Mouse (Mus musculus) kidney, postnatal 0 days (tissue): ENCODE data around the gene Cdc42bpa. TPM values are rescaled to one million over a fixed set of nuclear protein-coding genes. Genes with fewer than 3 reads are reported as not detected.

Experiments used
- ATAC-seq: fragments of 200-750 bp; cut with Nextera tagmentation; replicated peaks from 2 replicates; pipeline ENCODE4 v1.8.0; 2017; ENCODE audit warnings: low read depth, moderate number of reproducible peaks, moderate TSS enrichment, moderate library complexity; ENCODE audit not compliant: low FRiP score
- DNase-seq: peaks from one replicate; pipeline ENCODE4 v3.0.0-alpha.2; 2016; ENCODE audit warnings: low spot score
- H3K27ac ChIP-seq: fragments of 300-500 bp; sonication (generic); 2 replicates; pipeline ENCODE4 v1.5.1; 2014; ENCODE audit warnings: mild to moderate bottlenecking
- H3K27me3 ChIP-seq: fragments of 300-500 bp; sonication (generic); 2 replicates; pipeline ENCODE4 v1.6.1; 2014; ENCODE audit warnings: low read length, mixed read lengths; ENCODE audit not compliant: insufficient read depth
- H3K36me3 ChIP-seq: fragments of 300-500 bp; sonication (generic); 2 replicates; pipeline ENCODE4 v1.6.1; 2014; ENCODE audit warnings: low read length, mixed read lengths; ENCODE audit not compliant: insufficient read depth
- H3K4me1 ChIP-seq: fragments of 300-500 bp; sonication (generic); replicated peaks from 2 replicates; pipeline ENCODE4 v1.6.1; 2014; ENCODE audit warnings: antibody characterized with exemption, low read length, mixed read lengths; ENCODE audit not compliant: insufficient read depth
- H3K4me2 ChIP-seq: fragments of 300-500 bp; sonication (generic); 2 replicates; pipeline ENCODE4 v1.6.1; 2014; ENCODE audit warnings: mild to moderate bottlenecking, low read length, moderate library complexity, mixed read lengths
- H3K4me3 ChIP-seq: fragments of 300-500 bp; sonication (generic); replicated peaks from 2 replicates; pipeline ENCODE4 v1.5.1; 2014; ENCODE audit warnings: low read depth, low read length
- H3K9ac ChIP-seq: fragments of 300-500 bp; sonication (generic); 2 replicates; pipeline ENCODE4 v1.6.1; 2014; ENCODE audit warnings: low read depth, low read length
- H3K9me3 ChIP-seq: fragments of 300-500 bp; sonication (generic); replicated peaks from 2 replicates; pipeline ENCODE4 v1.6.1; 2016; ENCODE audit warnings: low read length, inconsistent platforms, mixed read lengths
- CTCF ChIP-seq: IDR thresholded peaks from 2 replicates; pipeline ENCODE4 v1.5.1; 2016; ENCODE audit warnings: antibody characterized with exemption, low read depth, mild to moderate bottlenecking, moderate library complexity
- WGBS: fragments of 180-500 bp; shearing (Covaris S2); extraction: QIAGEN DNeasy Blood & Tissue Kit; methylation state at CpG from one replicate; pipeline ENCODE4 v1.1.7; 2014; 5-methylcytosine and 5-hydroxymethylcytosine counted together
- polyA plus RNA-seq: library from polyadenylated mRNA; unstranded; fragments of >200 nt; fragmentation: Nextera tagmentation; extraction: Ambion mirVana; gene quantifications from 2 replicates; pipeline ENCODE4 v1.2.1, GENCODE M21; 2015

The Cdc42bpa gene
- polyA plus RNA-seq, 1 experiment from 2014 or later = 15.8 TPM

- H3K9me3 ChIP-seq = no peaks in the 10 kb centered on the region
- 0 out of 2 replicates have a peak, but pooled peaks cover 9% of the 10 kb centered on the region for H3K4me1 ChIP-seq
- no peaks in the 10 kb centered on the region for H3K27me3 ChIP-seq
- H3K27ac ChIP-seq = 0 out of 2 replicates have a peak overlapping the region, but pooled peaks have one; percentile 19
- H3K4me2 ChIP-seq = no peak overlapping the region
- 38% methylated on average over 10 of the region's 10 CpGs for WGBS
- TF ChIP-seq CTCF = no peak
- ATAC-seq (no peak), DNase-seq (peak; percentile 11)
- H3K4me3 ChIP-seq = no peak overlapping the region
- H3K9ac ChIP-seq = no peak overlapping the region
- H3K36me3 ChIP-seq = no peaks in the 10 kb centered on the region
These were observed 36.4 kb upstream of the Cdc42bpa start for GRCm38 (mm10) chr1:179923661-179924405.

GRCm38 (mm10) chr1:179926240-179926639, 34.0 kb upstream of the Cdc42bpa start:
- 73% methylated on average over 6 of the region's 6 CpGs for WGBS
- Histone ChIP-seq H3K27ac (no peak overlapping the region), H3K9ac (no peak overlapping the region), H3K4me3 (no peak overlapping the region), H3K9me3 (no peaks in the 10 kb centered on the region), H3K27me3 (no peaks in the 10 kb centered on the region), H3K4me2 (no peak overlapping the region), H3K36me3 (no peaks in the 10 kb centered on the region), H3K4me1 (0 out of 2 replicates have a peak, but pooled peaks cover 9% of the 10 kb centered on the region)
- no peak for TF ChIP-seq CTCF
- DNase-seq (no peak), ATAC-seq (no peak)

- WGBS = 84% methylated on average over 6 of the region's 6 CpGs
- H3K9ac ChIP-seq = no peak overlapping the region
- 0 out of 2 replicates have a peak, but pooled peaks cover 9% of the 10 kb centered on the region for H3K4me1 ChIP-seq
- no peaks in the 10 kb centered on the region for H3K27me3 ChIP-seq
- no peaks in the 10 kb centered on the region for H3K36me3 ChIP-seq
- DNase-seq (no peak), ATAC-seq (no peak)
- H3K27ac ChIP-seq = no peak overlapping the region
- no peaks in the 10 kb centered on the region for H3K9me3 ChIP-seq
- H3K4me3 ChIP-seq = no peak overlapping the region
- no peak overlapping the region for H3K4me2 ChIP-seq
- no peak for TF ChIP-seq CTCF
These were observed 33.2 kb upstream of the Cdc42bpa start for GRCm38 (mm10) chr1:179927102-179927501.

- TF ChIP-seq CTCF = peak; percentile 55
- Histone ChIP-seq H3K4me1 (0 out of 2 replicates have a peak, but pooled peaks cover 3% of the 10 kb centered on the region), H3K27ac (no peak overlapping the region), H3K4me2 (no peak overlapping the region), H3K9ac (no peak overlapping the region), H3K9me3 (no peaks in the 10 kb centered on the region), H3K36me3 (no peaks in the 10 kb centered on the region), H3K27me3 (no peaks in the 10 kb centered on the region), H3K4me3 (no peak overlapping the region)
- WGBS = 63% methylated on average over 7 of the region's 7 CpGs
- ATAC-seq (no peak), DNase-seq (no peak)
These were observed 31.4 kb upstream of the Cdc42bpa start for GRCm38 (mm10) chr1:179928822-179929221.

GRCm38 (mm10) chr1:179931247-179931646, 29.0 kb upstream of the Cdc42bpa start:
- no peak overlapping the region for H3K4me2 ChIP-seq
- ATAC-seq (no peak), DNase-seq (no peak)
- no peaks in the 10 kb centered on the region for H3K4me1 ChIP-seq
- no peak overlapping the region for H3K27ac ChIP-seq
- WGBS = 77% methylated on average over 3 of the region's 3 CpGs
- H3K9me3 ChIP-seq = no peaks in the 10 kb centered on the region
- H3K4me3 ChIP-seq = no peak overlapping the region
- no peaks in the 10 kb centered on the region for H3K36me3 ChIP-seq
- no peaks in the 10 kb centered on the region for H3K27me3 ChIP-seq
- no peak for TF ChIP-seq CTCF
- no peak overlapping the region for H3K9ac ChIP-seq

GRCm38 (mm10) chr1:179934064-179934463, 26.2 kb upstream of the Cdc42bpa start:
- Histone ChIP-seq H3K4me3 (no peak overlapping the region), H3K27ac (no peak overlapping the region), H3K9ac (no peak overlapping the region), H3K27me3 (no peaks in the 10 kb centered on the region), H3K36me3 (no peaks in the 10 kb centered on the region), H3K4me1 (no peaks in the 10 kb centered on the region), H3K9me3 (no peaks in the 10 kb centered on the region), H3K4me2 (no peak overlapping the region)
- ATAC-seq = no peak
- 86% methylated on average over 3 of the region's 3 CpGs for WGBS
- no peak for DNase-seq
- no peak for TF ChIP-seq CTCF
